In the genomic region with DNA sequence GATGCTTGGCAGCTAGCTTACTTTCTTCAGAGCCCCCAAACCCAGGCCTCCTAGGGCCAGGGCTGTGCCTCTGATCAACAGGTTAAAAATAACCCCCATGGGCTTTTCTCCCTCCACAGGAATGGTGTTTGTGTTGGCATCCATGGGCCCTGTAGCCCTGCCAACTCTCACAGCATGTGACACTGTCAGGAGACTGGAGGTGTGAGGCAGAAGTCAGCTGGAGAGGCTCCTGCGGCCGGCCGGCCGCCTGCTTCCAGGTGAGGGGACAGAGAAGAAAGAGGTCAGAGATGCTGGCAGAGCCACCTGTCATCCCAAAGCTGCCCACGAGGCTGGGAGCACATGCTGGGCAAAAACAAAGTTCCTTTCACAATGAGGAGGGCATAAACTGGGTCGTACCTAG, we compare ENCODE assay signal across 13 mouse cellular contexts. TPM values are rescaled to one million over a fixed set of nuclear protein-coding genes. Genes with fewer than 3 reads are reported as not detected.
A peak's percentile ranks its signal among the peaks of the same experiment; 100 is the strongest.
DNase-seq lines count a peak whose midpoint lies in the region; ATAC-seq and TF ChIP-seq lines count a peak whose summit lies in the region.
"Had no signal": no experiment of that assay in that cellular context is flagged by ENCODE, and none has a peak within 500 bp of the region (broad histone marks: within the 10 kb centered on the region; RNA-seq: fewer than 3 reads in every experiment).

No protein-coding gene starts in this region.

- H3K27me3 ChIP-seq in testis, adult 2 months (ENCODE audit: control insufficient read depth, insufficient read depth, low read length): no peaks in the 10 kb centered on the region
- 0 out of 2 replicates have a peak, but pooled peaks cover under 1% of the 10 kb centered on the region for H3K27me3 ChIP-seq in heart, embryonic 15.5 days
- H3K27me3 ChIP-seq: embryonic facial prominence, embryonic 12.5 days; forebrain, embryonic 15.5 days; neural tube, embryonic 12.5 days had no signal

- no peak for TF ChIP-seq CTCF in gastrocnemius, adult 2 months (IDR thresholded peaks at IDR 0.05)
- TF ChIP-seq CTCF in testis, adult 2 months (IDR thresholded peaks at IDR 0.05; ENCODE audit: control insufficient read depth, insufficient read depth, insufficient replicate concordance, low read depth, low read length): no peak

- peak overlapping the region; percentile 86 for H3K27ac ChIP-seq in gastrocnemius, adult 2 months
- no peak overlapping the region for H3K27ac ChIP-seq in testis, adult 2 months (ENCODE audit: control insufficient read depth, insufficient read depth, low read depth, low read length)
- peak overlapping the region; percentile 83 for H3K27ac ChIP-seq in heart, embryonic 15.5 days
- H3K27ac ChIP-seq: embryonic facial prominence, embryonic 12.5 days; forebrain, embryonic 15.5 days; neural tube, embryonic 12.5 days had no signal

- 34% methylated on average over 6 of the region's 6 CpGs for WGBS in heart, embryonic 15.5 days

- DNase-seq in gastrocnemius, adult 2 months: peak; percentile 86
- no peak for DNase-seq in gastrocnemius, postnatal 4 days (ENCODE audit: low spot score in 2 of 2)
- no peak for DNase-seq in testis, postnatal 14 days (ENCODE audit: low spot score)
- DNase-seq in skeletal muscle tissue, adult 2 months (ENCODE audit: low read depth, low spot score): peak; percentile 74
- DNase-seq in adipocyte (ENCODE audit: low spot score): no peak
- no peak for DNase-seq in urinary bladder, postnatal 10 days (ENCODE audit: low spot score)

- H3K9ac ChIP-seq in heart, embryonic 15.5 days: no peak overlapping the region
- H3K9ac ChIP-seq: embryonic facial prominence, embryonic 12.5 days; forebrain, embryonic 15.5 days; neural tube, embryonic 12.5 days had no signal

- peak; percentile 72 for ATAC-seq in heart, embryonic 15.5 days (replicated peaks; ENCODE audit: insufficient number of reproducible peaks, insufficient read depth, low FRiP score, low read depth)
- ATAC-seq: hindbrain, embryonic 16.5 days had no signal

- TF ChIP-seq POLR2A in testis, adult 2 months (IDR thresholded peaks at IDR 0.05; ENCODE audit: control insufficient read depth, low read depth, low read length): no peak

- intact Hi-C loops in gastrocnemius, adult 2 months (cut with DNase I): loop anchor here (5.0 kb wide), 2 partner anchors 48 to 63 kb away; no protein-coding TSS in a partner anchor

- no peaks in the 10 kb centered on the region for H3K36me3 ChIP-seq in testis, adult 2 months (ENCODE audit: control insufficient read depth, insufficient read depth, low read length)
- no peaks in the 10 kb centered on the region for H3K36me3 ChIP-seq in heart, embryonic 15.5 days
- H3K36me3 ChIP-seq: embryonic facial prominence, embryonic 12.5 days; forebrain, embryonic 15.5 days; midbrain, embryonic 10.5 days; neural tube, embryonic 12.5 days had no signal

- no peaks in the 10 kb centered on the region for H3K9me3 ChIP-seq in heart, embryonic 15.5 days (replicated peaks)
- H3K9me3 ChIP-seq: embryonic facial prominence, embryonic 12.5 days; forebrain, embryonic 15.5 days; midbrain, embryonic 10.5 days; neural tube, embryonic 12.5 days had no signal

- H3K4me2 ChIP-seq in heart, embryonic 15.5 days: no peak overlapping the region
- H3K4me2 ChIP-seq: embryonic facial prominence, embryonic 12.5 days; forebrain, embryonic 15.5 days; neural tube, embryonic 12.5 days had no signal

- H3K4me3 ChIP-seq in gastrocnemius, adult 2 months: no peak overlapping the region
- peak overlapping the region; percentile 78; the same call in 1 of the 2 replicates for H3K4me3 ChIP-seq in testis, adult 2 months (ENCODE audit: control insufficient read depth, low read depth, low read length)
- no peak overlapping the region for H3K4me3 ChIP-seq in heart, embryonic 15.5 days
- H3K4me3 ChIP-seq: embryonic facial prominence, embryonic 12.5 days; forebrain, embryonic 15.5 days; midbrain, embryonic 10.5 days; neural tube, embryonic 12.5 days had no signal

- peaks cover 12% of the 10 kb centered on the region for H3K4me1 ChIP-seq in testis, adult 2 months (ENCODE audit: control insufficient read depth, insufficient read depth, low read length)
- H3K4me1 ChIP-seq in heart, embryonic 15.5 days (replicated peaks): peaks cover 30% of the 10 kb centered on the region

RNA-seq across cellular contexts. Expression of gene 1600014C23Rik, which starts 15.5 kb away (rescaled TPM):
- total RNA-seq in gastrocnemius, adult 2 months (2021): under 1 TPM in 1 of 2 experiments, not detected in 1; 0.50 TPM
- not detected for total RNA-seq in gastrocnemius, postnatal 4 days (2021)
- polyA plus RNA-seq in testis, adult 2 months (2012; rRNA removed): 0.36 and 0.79 TPM in 2 replicates
- polyA plus RNA-seq in heart, embryonic 15.5 days (2015; fragmentation: Nextera tagmentation; extraction: Ambion mirVana): 0.60 and 0.98 TPM in 2 replicates
- polyA plus RNA-seq: forebrain, embryonic 15.5 days; neural tube, embryonic 12.5 days had no signal

Comparison
In these comparisons a context has a peak if more than half of its experiments do, and no peak if none do; other contexts are left out.
1. DNase-seq: peak in gastrocnemius, adult 2 months (single experiment) and skeletal muscle tissue, adult 2 months (single experiment); none in gastrocnemius, postnatal 4 days (0 of 2), testis, postnatal 14 days (single experiment), adipocyte (single experiment) and urinary bladder, postnatal 10 days (single experiment).